Mouse (Mus musculus) gastrocnemius, postnatal 36 days (tissue): ENCODE data around the gene Gm38392. TPM values are rescaled to one million over a fixed set of nuclear protein-coding genes. Genes with fewer than 3 reads are reported as not detected.

Experiments
- DNase-seq, 2 experiments: peaks; one replicate each; pipeline ENCODE4 v3.0.0; 2022
- intact Hi-C: fragments of 180-260 bp; cut with DNase I; formaldehyde crosslinking; loops from one replicate; pipeline ENCODE4 v1.15.1; 2025
- microRNA-seq, 2 experiments: library from miRNA; unstranded; fragments of <30 nt; microRNA quantifications; one replicate each; pipeline ENCODE4 v1.2.0; 2021
- total RNA-seq, 2 experiments: library from RNA; stranded (reverse); gene quantifications; 2 replicates each; pipeline ENCODE4 v1.2.3; 2021

Gene Gm38392
- total RNA-seq, 2 experiments from 2014 or later = 0.35 to 0.51 TPM

- DNase-seq = no peak
- intact Hi-C loops = no loop called here
These were observed 82.3 kb downstream of the Gm38392 start for GRCm38 (mm10) chr3:88204751-88205150.

GRCm38 (mm10) chr3:88203999-88204700, 82.9 kb downstream of the Gm38392 start:
- intact Hi-C loops = no loop called here
- no peak for DNase-seq

DNA sequence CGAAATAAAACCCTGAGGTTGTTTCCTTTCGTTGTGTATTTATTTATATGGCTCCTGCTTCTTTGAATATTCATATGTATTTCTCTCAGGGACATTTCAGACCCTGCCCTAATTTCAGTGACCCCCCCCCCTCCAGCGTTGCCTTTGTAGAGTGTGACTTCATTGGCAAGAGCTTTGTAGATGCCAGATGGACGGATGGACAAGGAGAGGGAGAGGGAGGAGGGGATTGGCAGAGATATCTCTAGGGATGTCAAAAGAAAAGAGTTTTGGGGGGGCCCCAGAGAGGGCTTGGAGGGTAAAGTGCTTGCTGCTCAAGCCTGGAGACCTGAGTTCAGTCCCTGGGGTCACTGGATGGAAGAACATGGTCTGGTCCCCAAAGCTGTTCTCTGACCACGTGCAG, 83.6 kb downstream of the Gm38392 start:
- intact Hi-C loops = no loop called here
- no peak for DNase-seq

- intact Hi-C loops = no loop called here
- no peak for DNase-seq
These were observed 84.0 kb downstream of the Gm38392 start for GRCm38 (mm10) chr3:88202986-88203385.

DNA sequence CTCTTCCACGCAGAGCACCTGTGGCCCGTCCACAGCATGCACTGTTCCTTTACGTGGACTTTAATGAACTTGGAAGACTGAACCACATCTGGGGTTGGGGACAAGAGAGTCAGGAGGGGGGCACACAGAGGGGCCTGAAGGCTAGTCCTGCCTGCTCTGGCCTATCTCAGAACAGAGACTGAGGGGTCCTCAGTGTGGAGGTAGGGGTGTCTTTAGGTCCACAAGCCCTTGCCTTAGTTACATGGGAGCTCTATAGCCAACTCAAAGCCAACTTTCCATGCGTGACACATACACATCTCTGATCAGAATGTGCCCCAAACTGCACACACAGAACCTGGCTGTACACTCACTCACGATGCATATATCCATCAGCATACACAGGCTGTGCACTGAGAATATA, 85.4 kb downstream of the Gm38392 start:
- no peak for DNase-seq
- intact Hi-C loops = no loop called here

DNA sequence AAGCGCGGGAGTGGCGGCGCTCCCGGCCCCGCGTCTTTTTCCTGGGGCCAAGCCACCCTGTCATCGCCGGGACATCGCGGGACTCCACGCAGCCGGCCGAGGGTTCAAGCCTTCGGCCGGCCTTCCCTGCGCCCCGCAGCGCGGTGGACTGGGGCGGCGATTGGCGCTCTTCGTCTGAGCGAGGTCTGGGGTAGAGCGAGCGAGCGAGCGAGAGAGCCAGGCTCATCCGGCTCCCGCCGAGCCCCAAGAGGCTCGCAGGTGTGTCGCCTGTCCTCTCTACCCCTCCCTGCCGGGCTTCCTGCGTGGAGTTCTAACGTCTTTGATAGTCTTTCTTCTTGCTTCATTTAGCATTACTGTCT, 86.1 kb downstream of the Gm38392 start:
- no peak for DNase-seq
- intact Hi-C loops = no loop called here

DNA sequence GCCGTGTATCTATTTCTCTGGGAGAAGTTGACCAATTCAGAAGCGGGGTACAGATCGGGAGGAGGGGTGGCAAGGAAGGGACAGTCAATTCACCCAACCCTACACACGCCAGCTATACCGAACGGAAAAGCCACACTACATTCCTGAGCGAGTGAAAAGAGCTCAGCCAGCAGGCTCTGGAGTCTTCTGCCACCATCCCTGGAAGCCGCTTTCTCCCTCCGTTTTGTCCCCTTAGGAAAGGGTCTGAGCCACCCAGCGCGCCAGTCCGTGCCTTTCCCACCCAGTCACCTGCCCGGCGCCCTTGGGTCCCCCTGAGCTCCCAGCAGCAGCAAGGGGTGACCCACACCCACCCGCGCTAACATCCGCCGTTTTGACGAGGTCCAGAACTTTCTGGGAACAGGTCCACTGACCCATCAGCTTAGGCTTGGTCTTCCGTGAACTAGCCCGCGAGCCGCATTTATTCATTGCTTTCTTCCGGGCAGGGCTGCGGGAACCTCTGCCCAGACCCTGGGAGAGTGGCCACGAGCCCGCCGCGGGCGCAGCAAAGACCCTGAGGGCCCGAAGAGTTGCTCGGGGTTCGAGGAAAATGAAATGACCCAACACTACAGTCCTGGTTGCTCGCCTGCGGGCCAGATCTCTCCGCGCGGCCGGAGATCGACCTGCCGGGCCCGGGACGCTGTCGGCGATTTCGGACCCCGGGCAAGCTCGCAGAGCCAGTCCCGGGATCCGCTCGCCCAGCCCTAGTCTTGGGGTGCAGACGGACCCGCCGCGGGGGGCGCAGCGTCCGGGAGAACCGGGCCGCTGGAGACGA, 86.6 kb downstream of the Gm38392 start:
- no peak for DNase-seq
- intact Hi-C loops = no loop called here

DNA sequence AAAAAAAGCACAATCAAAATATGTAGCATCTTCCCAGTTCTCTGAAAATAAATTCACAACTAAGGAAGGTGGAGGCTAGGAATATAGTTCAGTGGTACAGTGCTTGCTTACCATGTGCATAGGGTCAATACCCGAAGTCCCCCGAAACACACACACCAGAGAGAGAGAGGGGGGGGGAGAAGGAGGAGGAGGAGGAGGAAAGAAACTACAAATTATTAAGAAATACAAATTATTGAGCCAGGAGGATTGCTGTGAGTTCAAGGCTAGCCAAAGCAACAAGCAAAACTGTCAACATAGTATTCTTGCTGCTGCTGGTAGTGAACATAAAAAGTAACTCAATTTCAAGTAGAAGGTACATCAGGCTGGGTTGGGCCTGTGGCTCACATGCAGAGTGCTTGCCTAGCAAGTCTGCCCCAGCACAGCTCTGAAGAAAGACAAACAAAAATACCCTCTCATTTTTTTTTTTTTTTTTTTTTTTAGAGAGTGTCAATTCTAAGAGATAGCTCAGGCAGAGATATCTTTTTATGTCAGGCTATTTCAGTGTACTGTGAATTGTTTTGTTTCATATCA, 87.4 kb downstream of the Gm38392 start:
- DNase-seq = no peak
- intact Hi-C loops = no loop called here

GRCm38 (mm10) chr3:88198505-88199020, 88.4 kb downstream of the Gm38392 start:
- no peak for DNase-seq
- intact Hi-C loops = no loop called here

- DNase-seq = no peak
- intact Hi-C loops = no loop called here
These were observed 89.1 kb downstream of the Gm38392 start for GRCm38 (mm10) chr3:88197741-88198504.

Small RNAs within 50 kb of the gene (microRNA-seq; reads per million reads assigned to microRNA genes)
- gene Gm25641 (0 reads per million in 2 experiments), gene Mir3093 (0 reads per million in 2 experiments), gene Mir9-1 (0 reads per million in 2 experiments)

Other genes with a start within 250 kb of the Gm38392 start
- gene Gpatch4, start 244.1 kb downstream of the Gm38392 start, total RNA-seq = 10 to 100 TPM; 16.0 to 17.1 TPM
- gene Naxe, start 228.7 kb downstream of the Gm38392 start, total RNA-seq = 10 to 100 TPM; 36.3 to 37.9 TPM
- gene Ttc24, start 208.9 kb downstream of the Gm38392 start, total RNA-seq = not detected
- gene Iqgap3, start 205.2 kb downstream of the Gm38392 start, total RNA-seq = under 1 TPM; 0.64 TPM
- 100 to 1,000 TPM; 156 to 174 TPM for gene Mef2d, start 144.8 kb downstream of the Gm38392 start, total RNA-seq
- not detected for gene Rhbg, start 32.5 kb downstream of the Gm38392 start, total RNA-seq
- 1 to 10 TPM; 4.2 to 5.3 TPM for gene Tsacc, start 9.8 kb upstream of the Gm38392 start, total RNA-seq
- 10 to 100 TPM; 85.5 to 97.0 TPM for gene Cct3, start 9.9 kb upstream of the Gm38392 start, total RNA-seq
- gene Glmp, start 37.8 kb upstream of the Gm38392 start, total RNA-seq = 10 to 100 TPM; 34.5 to 45.4 TPM
- gene Tmem79, start 48.9 kb upstream of the Gm38392 start, total RNA-seq = 1 to 10 TPM; 2.0 to 2.4 TPM
- gene Smg5, start 49.0 kb upstream of the Gm38392 start, total RNA-seq = 10 to 100 TPM; 34.8 to 35.8 TPM
- gene Paqr6, start 77.4 kb upstream of the Gm38392 start, total RNA-seq = under 1 TPM; 0.26 to 0.42 TPM
- not detected for gene Bglap3, start 85.5 kb upstream of the Gm38392 start, total RNA-seq
- not detected for gene Bglap2, start 91.5 kb upstream of the Gm38392 start, total RNA-seq
- gene Bglap, start 97.3 kb upstream of the Gm38392 start, total RNA-seq = not detected
- 10 to 100 TPM; 15.1 to 20.3 TPM for gene Pmf1, start 123.1 kb upstream of the Gm38392 start, total RNA-seq
- 10 to 100 TPM; 13.0 to 15.6 TPM for gene Slc25a44, start 137.9 kb upstream of the Gm38392 start, total RNA-seq
- gene Sema4a, start 174.0 kb upstream of the Gm38392 start, total RNA-seq = 1 to 10 TPM; 1.2 to 1.4 TPM
- 10 to 100 TPM; 75.3 to 79.8 TPM for gene Lmna, start 222.7 kb upstream of the Gm38392 start, total RNA-seq
- under 1 TPM; 0.17 to 0.33 TPM for gene Mex3a, start 245.2 kb upstream of the Gm38392 start, total RNA-seq